Mouse (Mus musculus) MEL (cell line): ENCODE measurements around the gene Aaed1. TPM values are rescaled to one million over a fixed set of nuclear protein-coding genes. Genes with fewer than 3 reads are reported as not detected.

ENCODE experiments used
- DNase-seq: peaks from one replicate; pipeline ENCODE4 v3.0.0; 2011; ENCODE audit warnings: low read depth, low spot score
- H3K27ac ChIP-seq: 2 replicates; pipeline ENCODE4 v1.5.1; 2012; ENCODE audit warnings: low read depth, mild to moderate bottlenecking, control low read depth, low read length, moderate library complexity; ENCODE audit not compliant: control insufficient read depth
- H3K27me3 ChIP-seq, 2 experiments: fragments of 150-350 bp in 1 of 2; sonication (generic) in 1 of 2; 2 replicates each; pipeline ENCODE4 v1.6.1; 2012; ENCODE audit warnings: low read length in 2 of 2, mild to moderate bottlenecking in 2 of 2, improper control_type of control experiment in 1 of 2, moderate library complexity in 1 of 2; ENCODE audit not compliant: insufficient read depth in 2 of 2, control insufficient read depth in 1 of 2
- H3K36me3 ChIP-seq, 2 experiments: 2 replicates each; pipeline ENCODE4 v1.6.1; 2012 to 2014; ENCODE audit warnings: low read length in 2 of 2, improper control_type of control experiment in 1 of 2, inconsistent platforms in 1 of 2, mild to moderate bottlenecking in 1 of 2; ENCODE audit not compliant: insufficient read depth in 2 of 2, control insufficient read depth in 1 of 2
- H3K4me1 ChIP-seq, 2 experiments: fragments of 150-350 bp in 1 of 2; sonication (generic) in 1 of 2; 2 replicates each; pipeline ENCODE4 v1.6.1; 2012; ENCODE audit warnings: low read length in 2 of 2, improper control_type of control experiment in 1 of 2, mild to moderate bottlenecking in 1 of 2; ENCODE audit not compliant: insufficient read depth in 2 of 2, control insufficient read depth in 1 of 2
- H3K4me3 ChIP-seq, 2 experiments: fragments of 150-350 bp in 1 of 2; sonication (generic) in 1 of 2; 2 replicates each; pipeline ENCODE4 v1.5.1; 2012; ENCODE audit warnings: low read depth in 2 of 2, low read length in 2 of 2, mild to moderate bottlenecking in 2 of 2, moderate library complexity in 2 of 2, control low read depth in 1 of 2, improper control_type of control experiment in 1 of 2; ENCODE audit not compliant: control insufficient read depth in 1 of 2, insufficient read depth in 1 of 2
- H3K79me2 ChIP-seq: 2 replicates; pipeline ENCODE4 v1.6.1; 2012; ENCODE audit warnings: mild to moderate bottlenecking, low read length, moderate library complexity; ENCODE audit not compliant: control insufficient read depth, poor library complexity, insufficient read depth
- H3K9ac ChIP-seq: 2 replicates; pipeline ENCODE4 v1.6.1; 2012; ENCODE audit warnings: low read depth, mild to moderate bottlenecking, control low read depth, low read length, moderate library complexity; ENCODE audit not compliant: control insufficient read depth, poor library complexity, severe bottlenecking
- H3K9me3 ChIP-seq: fragments of 150-350 bp; sonication (generic); replicated peaks from 2 replicates; pipeline ENCODE4 v1.6.1; 2012; ENCODE audit warnings: mild to moderate bottlenecking, low read length, improper control_type of control experiment, moderate library complexity; ENCODE audit not compliant: insufficient read depth
- BHLHE40 ChIP-seq: IDR thresholded peaks from 2 replicates; pipeline ENCODE4 v1.6.1; 2012; ENCODE audit warnings: low read depth, mild to moderate bottlenecking, inconsistent platforms, low read length, improper control_type of control experiment, borderline replicate concordance
- CTCF ChIP-seq, 3 experiments: IDR thresholded peaks in 2 of 3; conservative IDR thresholded peaks in 1 of 3; 2 replicates each; pipeline ENCODE4 v1.5.1; 2011 to 2012; ENCODE audit warnings: low read length in 3 of 3, low read depth in 2 of 3, mild to moderate bottlenecking in 2 of 3, improper control_type of control experiment in 1 of 3, inconsistent platforms in 1 of 3, mixed read lengths in 1 of 3, moderate library complexity in 1 of 3; ENCODE audit not compliant: control insufficient read depth in 1 of 3, insufficient read depth in 1 of 3, poor library complexity in 1 of 3, severe bottlenecking in 1 of 3
- GATA1 ChIP-seq: IDR thresholded peaks from 2 replicates; pipeline ENCODE4 v1.6.1; 2011; ENCODE audit warnings: low read depth, low read length, improper control_type of control experiment
- MAFK ChIP-seq: IDR thresholded peaks from 2 replicates; pipeline ENCODE4 v1.6.1; 2011; ENCODE audit warnings: low read depth, mild to moderate bottlenecking, low read length, improper control_type of control experiment, borderline replicate concordance
- MAX ChIP-seq: IDR thresholded peaks from 2 replicates; pipeline ENCODE4 v1.6.1; 2011; ENCODE audit warnings: low read length, improper control_type of control experiment
- MXI1 ChIP-seq: IDR thresholded peaks from 2 replicates; pipeline ENCODE4 v1.6.1; 2011; ENCODE audit warnings: mild to moderate bottlenecking, low read depth, low read length, improper control_type of control experiment
- NELFE ChIP-seq: IDR thresholded peaks from 2 replicates; pipeline ENCODE4 v1.6.1; 2011; ENCODE audit warnings: low read depth, low read length, improper control_type of control experiment
- POLR2A ChIP-seq, 2 experiments: IDR thresholded peaks; 2 replicates each; pipeline ENCODE4 v1.6.1; 2011 to 2012; ENCODE audit warnings: low read length in 2 of 2, mild to moderate bottlenecking in 2 of 2, control low read depth in 1 of 2, improper control_type of control experiment in 1 of 2, low read depth in 1 of 2, moderate library complexity in 1 of 2; ENCODE audit not compliant: control insufficient read depth in 1 of 2, insufficient read depth in 1 of 2, poor library complexity in 1 of 2
- RCOR1 ChIP-seq: IDR thresholded peaks from 2 replicates; pipeline ENCODE4 v1.6.1; 2012; ENCODE audit warnings: low read depth, mild to moderate bottlenecking, inconsistent platforms, low read length, improper control_type of control experiment
- TAL1 ChIP-seq: IDR thresholded peaks from 2 replicates; pipeline ENCODE4 v1.6.1; 2012; ENCODE audit warnings: mild to moderate bottlenecking, inconsistent platforms, low read length, moderate library complexity, mixed read lengths
- TCF12 ChIP-seq: IDR thresholded peaks from 2 replicates; pipeline ENCODE4 v1.6.1; 2014; ENCODE audit warnings: low read depth, mild to moderate bottlenecking, inconsistent platforms, low read length, improper control_type of control experiment, moderate library complexity
- UBTF ChIP-seq: IDR thresholded peaks from 2 replicates; pipeline ENCODE4 v1.6.1; 2012; ENCODE audit warnings: low read depth, mild to moderate bottlenecking, inconsistent platforms, low read length, improper control_type of control experiment, moderate library complexity, borderline replicate concordance; ENCODE audit not compliant: insufficient read depth
- USF2 ChIP-seq, 2 experiments: IDR thresholded peaks; 2 replicates each; pipeline ENCODE4 v1.6.1; 2011 to 2012; ENCODE audit warnings: improper control_type of control experiment in 2 of 2, low read length in 2 of 2, borderline replicate concordance in 1 of 2, inconsistent platforms in 1 of 2, low read depth in 1 of 2, mild to moderate bottlenecking in 1 of 2; ENCODE audit not compliant: insufficient read depth in 1 of 2
- ZKSCAN1 ChIP-seq: IDR thresholded peaks from 2 replicates; pipeline ENCODE4 v1.6.1; 2012; ENCODE audit warnings: low read depth, mild to moderate bottlenecking, inconsistent platforms, low read length, improper control_type of control experiment, moderate library complexity
- ZMIZ1 ChIP-seq: IDR thresholded peaks from 2 replicates; pipeline ENCODE4 v1.6.1; 2012; ENCODE audit warnings: low read depth, mild to moderate bottlenecking, inconsistent platforms, low read length, improper control_type of control experiment, moderate library complexity
- polyA plus RNA-seq, 2 experiments: library from polyadenylated mRNA; stranded (reverse) in 1 of 2; unstranded in 1 of 2; fragments of >175 nt in 1 of 2; fragments of >200 nt in 1 of 2; gene quantifications; 2 replicates each; pipeline versions ENCODE4 v1.2.1 to v1.2.4; 2012; ENCODE audit warnings: low replicate concordance in 2 of 2, low read depth in 1 of 2; ENCODE audit not compliant: insufficient read length in 2 of 2, insufficient read depth in 1 of 2, missing spikeins in 1 of 2
- total RNA-seq: library from RNA; depleted of rRNA; stranded (reverse); fragments of 300-350 nt; gene quantifications from 2 replicates; pipeline ENCODE4 v1.2.3, GENCODE M21; 2012

Gene Aaed1
- total and polyA plus RNA-seq, 3 experiments, result 4.2 to 190 (median 13.5) TPM

GRCm38 (mm10) chr13:64311266-64311665 is 1.2 kb downstream of the Aaed1 start:
- TF ChIP-seq NELFE (no peak), USF2 (IDR thresholded peaks at IDR 0.05; ENCODE audit: borderline replicate concordance in 1 of 2, insufficient read depth in 1 of 2, low read depth in 1 of 2, low read length in 2 of 2) (no peak), UBTF (no peak)
- TF ChIP-seq, all 39 proteins: peak for 0
- Histone ChIP-seq H3K36me3 (peaks cover 0 to 2% of the 10 kb centered on the region in 2 experiments; a peak in 1 of 4 replicates), H3K9ac (no peak overlapping the region), H3K27ac (no peak overlapping the region), H3K9me3 (no peaks in the 10 kb centered on the region), H3K79me2 (no peaks in the 10 kb centered on the region; the same call in 1 of the 2 replicates), H3K4me3 (no peak overlapping the region), H3K27me3 (no peaks in the 10 kb centered on the region), H3K4me1 (peaks cover 0 to 3% of the 10 kb centered on the region in 2 experiments; a peak in 1 of 4 replicates)
- DNase-seq, result no peak

- Histone ChIP-seq H3K36me3 (peaks cover 0 to 2% of the 10 kb centered on the region in 2 experiments; a peak in 1 of 4 replicates), H3K79me2 (no peaks in the 10 kb centered on the region; the same call in 1 of the 2 replicates), H3K27me3 (no peaks in the 10 kb centered on the region), H3K27ac (no peak overlapping the region), H3K4me3 (no peak overlapping the region), H3K4me1 (peaks cover 0 to 3% of the 10 kb centered on the region in 2 experiments; a peak in 1 of 4 replicates), H3K9me3 (no peaks in the 10 kb centered on the region), H3K9ac (no peak overlapping the region)
- TF ChIP-seq RCOR1 (no peak), CTCF (IDR thresholded peaks at IDR 0.05 in 2 of 3, conservative IDR thresholded peaks at IDR 0.05 in 1 of 3; ENCODE audit: control insufficient read depth in 1 of 3, insufficient read depth in 1 of 3, low read depth in 2 of 3, low read length in 3 of 3, poor library complexity in 1 of 3, severe bottlenecking in 1 of 3) (no peak), MAX (no peak), MAFK (no peak)
- DNase-seq, result no peak
Measured at GRCm38 (mm10) chr13:64310585-64310984, 1.9 kb downstream of the Aaed1 start.

- H3K36me3 ChIP-seq, result peaks cover 0 to 2% of the 10 kb centered on the region in 2 experiments; a peak in 1 of 4 replicates
- peak; percentile 29 for DNase-seq
- no peaks in the 10 kb centered on the region; the same call in 1 of the 2 replicates for H3K79me2 ChIP-seq
- no peaks in the 10 kb centered on the region for H3K27me3 ChIP-seq
- no peak overlapping the region for H3K27ac ChIP-seq
- no peak for TF ChIP-seq ZKSCAN1
- peak; percentile 25; the same call in 1 of the 2 replicates for TF ChIP-seq TCF12
- 0 out of 2 replicates have a peak, but pooled peaks have one; percentile 28 for TF ChIP-seq MXI1
- peak; percentile 44 for TF ChIP-seq TAL1
- TF ChIP-seq ZMIZ1, result no peak
- no peak; the same call in 1 of the 2 replicates for TF ChIP-seq BHLHE40
- TF ChIP-seq GATA1, result no peak
- no peak for TF ChIP-seq POLR2A (IDR thresholded peaks at IDR 0.05; ENCODE audit: control insufficient read depth in 1 of 2, insufficient read depth in 1 of 2, low read depth in 1 of 2, low read length in 2 of 2, poor library complexity in 1 of 2)
- H3K9me3 ChIP-seq, result no peaks in the 10 kb centered on the region
- H3K9ac ChIP-seq, result no peak overlapping the region
- H3K4me1 ChIP-seq, result 0 out of 4 replicates have a peak, but pooled peaks cover 0 to 3% of the 10 kb centered on the region in 2 experiments
- no peak overlapping the region for H3K4me3 ChIP-seq
Measured at GRCm38 (mm10) chr13:64309842-64310241, 2.7 kb downstream of the Aaed1 start.
